Comparison of ENCODE assay signal across 9 mouse cellular contexts in genomic region chr17:8802889-8803799, GRCm38 (mm10).
DNase-seq lines count a peak whose midpoint lies in the region; ATAC-seq lines count a peak whose summit lies in the region.
"Had no signal": no experiment of that assay in that cellular context is flagged by ENCODE, and none has a peak within 500 bp of the region (broad histone marks: within the 10 kb centered on the region; RNA-seq: fewer than 3 reads in every experiment).

No protein-coding gene starts in this region.

- no peaks in the 10 kb centered on the region for H3K9me3 ChIP-seq in kidney, embryonic 16.5 days (ENCODE audit: low read length)
- no peaks in the 10 kb centered on the region for H3K9me3 ChIP-seq in hindbrain, embryonic 16.5 days (ENCODE audit: control insufficient read depth, low read length)

- ATAC-seq in kidney, embryonic 16.5 days (ENCODE audit: low FRiP score, low TSS enrichment): no peak
- peak; percentile 9; the same call in 1 of the 2 replicates for ATAC-seq in hindbrain, embryonic 16.5 days
- ATAC-seq in megakaryocyte progenitor cell, adult 5-6 weeks (replicated peaks; ENCODE audit: poor library complexity): no peak

- H3K9ac ChIP-seq in kidney, embryonic 16.5 days (replicated peaks; ENCODE audit: low read length): peak overlapping the region; percentile 46; the same call in 1 of the 2 replicates
- peak overlapping the region; percentile 96 for H3K9ac ChIP-seq in hindbrain, embryonic 16.5 days (ENCODE audit: low read depth, low read length)

- H3K27me3 ChIP-seq in kidney, embryonic 16.5 days (ENCODE audit: insufficient read depth, low read length): peaks cover 46% of the 10 kb centered on the region
- H3K27me3 ChIP-seq in hindbrain, embryonic 16.5 days (replicated peaks; ENCODE audit: control insufficient read depth, insufficient read depth, low read length): peaks cover 6% of the 10 kb centered on the region

- peaks cover 20% of the 10 kb centered on the region for H3K4me1 ChIP-seq in kidney, embryonic 16.5 days (ENCODE audit: insufficient read depth, low read length)
- peaks cover 31% of the 10 kb centered on the region for H3K4me1 ChIP-seq in hindbrain, embryonic 16.5 days (ENCODE audit: control insufficient read depth, insufficient read depth, low read depth, low read length)

- DNase-seq in kidney, postnatal 10 days: no peak
- DNase-seq in embryo, embryonic 10 days (ENCODE audit: low spot score): peak; percentile 43
- DNase-seq in neural tube, embryonic 10.5 days (ENCODE audit: extremely low spot score, low spot score): peak; percentile 65
- no peak for DNase-seq in spleen, adult 18-20 months
- DNase-seq in spleen, postnatal 10 days (ENCODE audit: low spot score in 2 of 2): no peak

- H3K27ac ChIP-seq in kidney, embryonic 16.5 days (ENCODE audit: low read length): no peak overlapping the region
- peak overlapping the region; percentile 88 for H3K27ac ChIP-seq in hindbrain, embryonic 16.5 days (ENCODE audit: low read depth, low read length)
- H3K27ac ChIP-seq: macrophage had no signal

- 10% methylated on average over 27 of the region's 27 CpGs for WGBS in kidney, embryonic 16.5 days
- 7% methylated on average over 27 of the region's 27 CpGs for WGBS in hindbrain, embryonic 16.5 days

- peak overlapping the region; percentile 69 for H3K4me3 ChIP-seq in kidney, embryonic 16.5 days (ENCODE audit: low read length)
- peak overlapping the region; percentile 90 for H3K4me3 ChIP-seq in hindbrain, embryonic 16.5 days (ENCODE audit: low read length)

- H3K36me3 ChIP-seq in kidney, embryonic 16.5 days (ENCODE audit: insufficient read depth, low read length): no peaks in the 10 kb centered on the region
- H3K36me3 ChIP-seq in hindbrain, embryonic 16.5 days (ENCODE audit: control insufficient read depth, insufficient read depth, low read length): no peaks in the 10 kb centered on the region

- H3K4me2 ChIP-seq in kidney, embryonic 16.5 days (replicated peaks; ENCODE audit: low read depth, low read length): peak overlapping the region; percentile 97
- H3K4me2 ChIP-seq in hindbrain, embryonic 16.5 days (ENCODE audit: low read length): peak overlapping the region; percentile 88

Comparison
In these comparisons a context has a peak if more than half of its experiments do, and no peak if none do; other contexts are left out.
1. DNase-seq: peak in embryo, embryonic 10 days (single experiment) and neural tube, embryonic 10.5 days (single experiment); none in kidney, postnatal 10 days (single experiment), spleen, adult 18-20 months (0 of 2) and spleen, postnatal 10 days (0 of 2).